In the genomic region with DNA sequence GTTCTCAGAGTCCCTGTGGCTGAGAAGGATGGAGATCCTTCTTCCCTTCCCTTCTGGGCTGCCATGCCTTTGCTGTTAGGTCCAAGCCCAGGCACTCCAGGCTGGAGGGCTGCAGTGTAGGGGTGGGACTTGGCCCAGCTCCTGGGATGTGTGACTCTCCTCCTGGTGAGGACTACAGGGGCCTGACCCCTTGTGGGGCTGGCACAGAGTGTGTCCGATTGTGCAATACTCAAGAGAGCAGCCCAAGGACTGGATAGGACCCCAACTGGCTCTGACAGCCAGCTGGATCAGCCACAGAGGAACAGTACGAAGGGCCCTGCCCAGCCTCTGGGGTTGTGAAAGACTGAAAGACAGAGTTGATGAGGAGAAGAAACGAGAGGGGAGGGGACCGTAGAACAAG, we compare ENCODE assay signal across 10 mouse cellular contexts. TPM values are rescaled to one million over a fixed set of nuclear protein-coding genes. Genes with fewer than 3 reads are reported as not detected.
DNase-seq lines count a peak whose midpoint lies in the region; ATAC-seq and TF ChIP-seq lines count a peak whose summit lies in the region.
"Had no signal": no experiment of that assay in that cellular context is flagged by ENCODE, and none has a peak within 500 bp of the region (broad histone marks: within the 10 kb centered on the region; RNA-seq: fewer than 3 reads in every experiment).

No protein-coding gene starts in this region.

- H3K4me1 ChIP-seq in kidney, adult 2 months (ENCODE audit: control insufficient read depth, insufficient read depth, low read length), result no peaks in the 10 kb centered on the region; the same call in 1 of the 2 replicates
- H3K4me1 ChIP-seq in stomach, postnatal 0 days (replicated peaks; ENCODE audit: control insufficient read depth, insufficient read depth), result peaks cover 2% of the 10 kb centered on the region; the same call in 1 of the 2 replicates

- H3K9ac ChIP-seq in stomach, postnatal 0 days (ENCODE audit: low read length), result peak overlapping the region; percentile 69
- H3K9ac ChIP-seq: midbrain, embryonic 15.5 days had no signal

- peak; percentile 37; the same call in 1 of the 2 replicates for ATAC-seq in stomach, postnatal 0 days (ENCODE audit: low FRiP score, low TSS enrichment)
- ATAC-seq in megakaryocyte-erythroid progenitor cell, adult 5-6 weeks (replicated peaks; ENCODE audit: low FRiP score, low TSS enrichment, poor library complexity, severe bottlenecking), result no peak
- ATAC-seq: midbrain, embryonic 15.5 days had no signal

- 26% methylated on average over 4 of the region's 4 CpGs for WGBS in kidney, adult 2 months
- 11% methylated on average over 4 of the region's 4 CpGs for WGBS in stomach, postnatal 0 days

- no peaks in the 10 kb centered on the region for H3K27me3 ChIP-seq in kidney, adult 2 months (replicated peaks; ENCODE audit: control insufficient read depth, insufficient read depth, low read length)
- no peaks in the 10 kb centered on the region; the same call in 1 of the 2 replicates for H3K27me3 ChIP-seq in stomach, postnatal 0 days (ENCODE audit: control insufficient read depth, insufficient read depth, low read length)

- H3K9me3 ChIP-seq in stomach, postnatal 0 days (ENCODE audit: control insufficient read depth, low read length), result no peaks in the 10 kb centered on the region
- H3K9me3 ChIP-seq: G1E; midbrain, embryonic 15.5 days had no signal

- intact Hi-C loops in left cerebral cortex, postnatal 14 days (cut with DNase I), result no loop called here

- DNase-seq in kidney, adult 2 months, result peak; percentile 32
- no peak for DNase-seq in kidney, adult 8-10 months
- DNase-seq in gastrocnemius, adult 8-10 months (ENCODE audit: low spot score in 2 of 2), result peak; percentile 75 to 83
- DNase-seq in kidney, postnatal 4 days, result peak; percentile 16 to 37
- DNase-seq in stomach, postnatal 0 days (ENCODE audit: low spot score), result peak; percentile 51
- no peak for DNase-seq in left cerebral cortex, postnatal 14 days (ENCODE audit: low spot score in 2 of 2)
- DNase-seq in layer of hippocampus, adult 18-20 months (ENCODE audit: low spot score in 2 of 2), result no peak

- no peak for TF ChIP-seq CTCF in kidney, adult 2 months (conservative IDR thresholded peaks at IDR 0.05; ENCODE audit: insufficient read depth, insufficient read length, low read depth, low read length)
- no peak for TF ChIP-seq CTCF in stomach, postnatal 0 days (IDR thresholded peaks at IDR 0.05; ENCODE audit: low read depth)

- TF ChIP-seq POLR2A in kidney, adult 2 months (IDR thresholded peaks at IDR 0.05; ENCODE audit: low read depth, low read length), result no peak

- H3K27ac ChIP-seq in kidney, adult 2 months (ENCODE audit: insufficient read depth, low read depth, low read length), result no peak overlapping the region
- peak overlapping the region; percentile 85 for H3K27ac ChIP-seq in stomach, postnatal 0 days (replicated peaks)
- H3K27ac ChIP-seq: midbrain, embryonic 15.5 days had no signal

- peak overlapping the region; percentile 66 for H3K4me2 ChIP-seq in stomach, postnatal 0 days (replicated peaks; ENCODE audit: low read depth)
- H3K4me2 ChIP-seq: midbrain, embryonic 15.5 days had no signal

- H3K36me3 ChIP-seq in kidney, adult 2 months (ENCODE audit: control insufficient read depth, insufficient read depth, low read length), result no peaks in the 10 kb centered on the region
- no peaks in the 10 kb centered on the region for H3K36me3 ChIP-seq in stomach, postnatal 0 days (ENCODE audit: control insufficient read depth, insufficient read depth, low read length)
- H3K36me3 ChIP-seq: G1E; midbrain, embryonic 15.5 days had no signal

- TF ChIP-seq EP300 in stomach, postnatal 0 days (optimal IDR thresholded peaks at IDR 0.05), result no peak

- H3K4me3 ChIP-seq in kidney, adult 2 months (ENCODE audit: insufficient read depth, low read depth, low read length), result no peak overlapping the region
- peak overlapping the region; percentile 53 for H3K4me3 ChIP-seq in stomach, postnatal 0 days (ENCODE audit: low read depth, low read length)
- H3K4me3 ChIP-seq: midbrain, embryonic 15.5 days had no signal

RNA-seq across cellular contexts. Expression of gene Ppl, which starts 1.5 kb away (rescaled TPM):
- polyA plus RNA-seq in kidney, adult 2 months (2012; rRNA removed), result 3.3 and 3.9 TPM in 2 replicates
- 1 to 10 TPM; 2.1 to 4.6 (median 3.4) TPM for total RNA-seq in gastrocnemius, adult 8-10 months (2022)
- polyA plus RNA-seq in stomach, postnatal 0 days (2015; fragmentation: Nextera tagmentation; extraction: Ambion mirVana), result 61.5 and 66.2 TPM in 2 replicates
- total RNA-seq in left cerebral cortex, postnatal 14 days (2021), result under 1 TPM; 0.04 to 0.53 TPM
- not detected in 2 replicates for total RNA-seq in megakaryocyte-erythroid progenitor cell, adult 5-6 weeks (2014; fragmentation: Nextera tagmentation)
- not detected in 2 replicates for total RNA-seq in megakaryocyte-erythroid progenitor cell, adult 5-6 weeks (2017)
- total RNA-seq in layer of hippocampus, adult 18-20 months (2021), result 1 to 10 TPM; 3.3 to 4.1 TPM
- polyA plus RNA-seq: G1E had no signal

RNA-seq across cellular contexts. Expression of gene Sec14l5, which starts 16.1 kb away (rescaled TPM):
- polyA plus RNA-seq in kidney, adult 2 months (2012; rRNA removed), result 0.07 and 0.34 TPM in 2 replicates
- 10 to 100 TPM in 2 of 4 experiments, 1 to 10 TPM in 2; 8.2 to 10.6 (median 9.9) TPM for total RNA-seq in gastrocnemius, adult 8-10 months (2022)
- 0.04 TPM in 2 replicates for polyA plus RNA-seq in stomach, postnatal 0 days (2015; fragmentation: Nextera tagmentation; extraction: Ambion mirVana)
- total RNA-seq in left cerebral cortex, postnatal 14 days (2021), result 1 to 10 TPM; 1.2 to 1.5 TPM
- not detected in 2 replicates for total RNA-seq in megakaryocyte-erythroid progenitor cell, adult 5-6 weeks (2014; fragmentation: Nextera tagmentation)
- not detected in 2 replicates for total RNA-seq in megakaryocyte-erythroid progenitor cell, adult 5-6 weeks (2017)
- 10 to 100 TPM in 1 of 2 experiments, 1 to 10 TPM in 1; 7.3 to 10.6 TPM for total RNA-seq in layer of hippocampus, adult 18-20 months (2021)
- polyA plus RNA-seq: G1E had no signal

Comparison
In these comparisons a context has a peak if more than half of its experiments do, and no peak if none do; other contexts are left out.
1. DNase-seq: peak in kidney, adult 2 months (single experiment), gastrocnemius, adult 8-10 months (2 of 2), kidney, postnatal 4 days (2 of 2) and stomach, postnatal 0 days (single experiment); none in kidney, adult 8-10 months (0 of 2), left cerebral cortex, postnatal 14 days (0 of 2) and layer of hippocampus, adult 18-20 months (0 of 2).